Mouse (Mus musculus) MEL (cell line): ENCODE data around the gene Tdo2. TPM values are rescaled to one million over a fixed set of nuclear protein-coding genes. Genes with fewer than 3 reads are reported as not detected.

Experiments
- DNase-seq: peaks from one replicate; pipeline ENCODE4 v3.0.0; 2011; ENCODE audit warnings: low read depth, low spot score
- H3K27ac ChIP-seq: 2 replicates; pipeline ENCODE4 v1.5.1; 2012; ENCODE audit warnings: low read depth, mild to moderate bottlenecking, control low read depth, low read length, moderate library complexity; ENCODE audit not compliant: control insufficient read depth
- H3K27me3 ChIP-seq, 2 experiments: fragments of 150-350 bp in 1 of 2; sonication (generic) in 1 of 2; 2 replicates each; pipeline ENCODE4 v1.6.1; 2012; ENCODE audit warnings: low read length in 2 of 2, mild to moderate bottlenecking in 2 of 2, improper control_type of control experiment in 1 of 2, moderate library complexity in 1 of 2; ENCODE audit not compliant: insufficient read depth in 2 of 2, control insufficient read depth in 1 of 2
- H3K36me3 ChIP-seq, 2 experiments: 2 replicates each; pipeline ENCODE4 v1.6.1; 2012 to 2014; ENCODE audit warnings: low read length in 2 of 2, improper control_type of control experiment in 1 of 2, inconsistent platforms in 1 of 2, mild to moderate bottlenecking in 1 of 2; ENCODE audit not compliant: insufficient read depth in 2 of 2, control insufficient read depth in 1 of 2
- H3K4me1 ChIP-seq, 2 experiments: fragments of 150-350 bp in 1 of 2; sonication (generic) in 1 of 2; 2 replicates each; pipeline ENCODE4 v1.6.1; 2012; ENCODE audit warnings: low read length in 2 of 2, improper control_type of control experiment in 1 of 2, mild to moderate bottlenecking in 1 of 2; ENCODE audit not compliant: insufficient read depth in 2 of 2, control insufficient read depth in 1 of 2
- H3K4me3 ChIP-seq, 2 experiments: fragments of 150-350 bp in 1 of 2; sonication (generic) in 1 of 2; 2 replicates each; pipeline ENCODE4 v1.5.1; 2012; ENCODE audit warnings: low read depth in 2 of 2, low read length in 2 of 2, mild to moderate bottlenecking in 2 of 2, moderate library complexity in 2 of 2, control low read depth in 1 of 2, improper control_type of control experiment in 1 of 2; ENCODE audit not compliant: control insufficient read depth in 1 of 2, insufficient read depth in 1 of 2
- H3K79me2 ChIP-seq: 2 replicates; pipeline ENCODE4 v1.6.1; 2012; ENCODE audit warnings: mild to moderate bottlenecking, low read length, moderate library complexity; ENCODE audit not compliant: control insufficient read depth, poor library complexity, insufficient read depth
- H3K9ac ChIP-seq: 2 replicates; pipeline ENCODE4 v1.6.1; 2012; ENCODE audit warnings: low read depth, mild to moderate bottlenecking, control low read depth, low read length, moderate library complexity; ENCODE audit not compliant: control insufficient read depth, poor library complexity, severe bottlenecking
- H3K9me3 ChIP-seq: fragments of 150-350 bp; sonication (generic); replicated peaks from 2 replicates; pipeline ENCODE4 v1.6.1; 2012; ENCODE audit warnings: mild to moderate bottlenecking, low read length, improper control_type of control experiment, moderate library complexity; ENCODE audit not compliant: insufficient read depth
- CHD1 ChIP-seq: IDR thresholded peaks from 2 replicates; pipeline ENCODE4 v1.6.1; 2012; ENCODE audit warnings: low read depth, mild to moderate bottlenecking, inconsistent platforms, low read length, improper control_type of control experiment
- CTCF ChIP-seq, 3 experiments: IDR thresholded peaks in 2 of 3; conservative IDR thresholded peaks in 1 of 3; 2 replicates each; pipeline ENCODE4 v1.5.1; 2011 to 2012; ENCODE audit warnings: low read length in 3 of 3, low read depth in 2 of 3, mild to moderate bottlenecking in 2 of 3, improper control_type of control experiment in 1 of 3, inconsistent platforms in 1 of 3, mixed read lengths in 1 of 3, moderate library complexity in 1 of 3; ENCODE audit not compliant: control insufficient read depth in 1 of 3, insufficient read depth in 1 of 3, poor library complexity in 1 of 3, severe bottlenecking in 1 of 3
- ELF1 ChIP-seq: IDR thresholded peaks from 2 replicates; pipeline ENCODE4 v1.6.1; 2014; ENCODE audit warnings: low read depth, mild to moderate bottlenecking, inconsistent platforms, low read length, improper control_type of control experiment, moderate library complexity
- JUND ChIP-seq: IDR thresholded peaks from 2 replicates; pipeline ENCODE4 v1.6.1; 2011; ENCODE audit warnings: low read depth, mild to moderate bottlenecking, improper control_type of control experiment, low read length
- KAT2A ChIP-seq: conservative IDR thresholded peaks from 2 replicates; pipeline ENCODE4 v1.6.1; 2012; ENCODE audit warnings: low read depth, low read length, improper control_type of control experiment, inconsistent platforms
- MAX ChIP-seq: IDR thresholded peaks from 2 replicates; pipeline ENCODE4 v1.6.1; 2011; ENCODE audit warnings: low read length, improper control_type of control experiment
- POLR2AphosphoS2 ChIP-seq: IDR thresholded peaks from 2 replicates; pipeline ENCODE4 v1.6.1; 2011; ENCODE audit warnings: low read length, improper control_type of control experiment
- RAD21 ChIP-seq: IDR thresholded peaks from 2 replicates; pipeline ENCODE4 v1.6.1; 2011; ENCODE audit warnings: mild to moderate bottlenecking, low read depth, low read length, improper control_type of control experiment
- RCOR1 ChIP-seq: IDR thresholded peaks from 2 replicates; pipeline ENCODE4 v1.6.1; 2012; ENCODE audit warnings: low read depth, mild to moderate bottlenecking, inconsistent platforms, low read length, improper control_type of control experiment
- SIN3A ChIP-seq: IDR thresholded peaks from 2 replicates; pipeline ENCODE4 v1.6.1; 2012; ENCODE audit warnings: low read length, improper control_type of control experiment, inconsistent platforms
- SMC3 ChIP-seq: IDR thresholded peaks from 2 replicates; pipeline ENCODE4 v1.6.1; 2011; ENCODE audit warnings: low read depth, low read length, improper control_type of control experiment
- TAL1 ChIP-seq: IDR thresholded peaks from 2 replicates; pipeline ENCODE4 v1.6.1; 2012; ENCODE audit warnings: mild to moderate bottlenecking, inconsistent platforms, low read length, moderate library complexity, mixed read lengths
- TBP ChIP-seq: IDR thresholded peaks from 2 replicates; pipeline ENCODE4 v1.8.0; 2011; ENCODE audit warnings: low read depth, low read length, improper control_type of control experiment
- UBTF ChIP-seq: IDR thresholded peaks from 2 replicates; pipeline ENCODE4 v1.6.1; 2012; ENCODE audit warnings: low read depth, mild to moderate bottlenecking, inconsistent platforms, low read length, improper control_type of control experiment, moderate library complexity, borderline replicate concordance; ENCODE audit not compliant: insufficient read depth
- USF1 ChIP-seq: IDR thresholded peaks from 2 replicates; pipeline ENCODE4 v1.6.1; 2014; ENCODE audit warnings: low read depth, mild to moderate bottlenecking, inconsistent platforms, low read length, improper control_type of control experiment, moderate library complexity
- USF2 ChIP-seq, 2 experiments: IDR thresholded peaks; 2 replicates each; pipeline ENCODE4 v1.6.1; 2011 to 2012; ENCODE audit warnings: improper control_type of control experiment in 2 of 2, low read length in 2 of 2, borderline replicate concordance in 1 of 2, inconsistent platforms in 1 of 2, low read depth in 1 of 2, mild to moderate bottlenecking in 1 of 2; ENCODE audit not compliant: insufficient read depth in 1 of 2
- ZKSCAN1 ChIP-seq: IDR thresholded peaks from 2 replicates; pipeline ENCODE4 v1.6.1; 2012; ENCODE audit warnings: low read depth, mild to moderate bottlenecking, inconsistent platforms, low read length, improper control_type of control experiment, moderate library complexity
- ZNF384 ChIP-seq: IDR thresholded peaks from 2 replicates; pipeline ENCODE4 v1.6.1; 2012; ENCODE audit warnings: low read depth, mild to moderate bottlenecking, inconsistent platforms, low read length, improper control_type of control experiment
- polyA plus RNA-seq, 2 experiments: library from polyadenylated mRNA; stranded (reverse) in 1 of 2; unstranded in 1 of 2; fragments of >175 nt in 1 of 2; fragments of >200 nt in 1 of 2; gene quantifications; 2 replicates each; pipeline versions ENCODE4 v1.2.1 to v1.2.4; 2012; ENCODE audit warnings: low replicate concordance in 2 of 2, low read depth in 1 of 2; ENCODE audit not compliant: insufficient read length in 2 of 2, insufficient read depth in 1 of 2, missing spikeins in 1 of 2
- total RNA-seq: library from RNA; depleted of rRNA; stranded (reverse); fragments of 300-350 nt; gene quantifications from 2 replicates; pipeline ENCODE4 v1.2.3, GENCODE M21; 2012

The Tdo2 gene
- total and polyA plus RNA-seq, 3 experiments = not detected

DNA sequence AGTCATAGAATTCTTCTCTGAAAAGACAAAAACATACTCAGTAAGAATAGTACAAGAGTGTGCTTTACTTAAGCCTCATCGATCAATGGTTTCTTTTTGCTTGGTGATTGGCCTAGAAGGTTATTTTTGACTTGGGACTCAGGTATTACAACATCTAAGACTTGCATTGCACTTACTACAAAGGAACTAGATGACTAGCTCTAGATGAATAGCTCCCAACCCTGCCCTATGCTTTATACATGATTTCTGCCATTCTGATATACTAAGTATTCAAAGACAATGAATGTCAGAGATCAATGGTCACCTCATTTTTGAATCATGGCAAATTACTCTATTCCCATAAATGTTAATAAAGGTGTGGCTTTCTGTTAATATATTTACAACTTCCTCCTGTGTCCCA lies 31.0 kb upstream of the Tdo2 start:
- no peaks in the 10 kb centered on the region for H3K4me1 ChIP-seq
- no peak overlapping the region for H3K27ac ChIP-seq
- no peak overlapping the region for H3K4me3 ChIP-seq
- H3K36me3 ChIP-seq = no peaks in the 10 kb centered on the region
- DNase-seq = no peak
- no peaks in the 10 kb centered on the region for H3K79me2 ChIP-seq
- H3K9me3 ChIP-seq = no peaks in the 10 kb centered on the region
- TF ChIP-seq ZNF384 = no peak
- TF ChIP-seq RCOR1 = no peak
- TF ChIP-seq MAX = no peak
- no peak for TF ChIP-seq KAT2A
- no peak for TF ChIP-seq ELF1
- TF ChIP-seq CHD1 = no peak
- TF ChIP-seq JUND = no peak
- no peak for TF ChIP-seq UBTF
- TF ChIP-seq ZKSCAN1 = no peak
- TF ChIP-seq SIN3A = no peak
- H3K27me3 ChIP-seq = no peaks in the 10 kb centered on the region
- H3K9ac ChIP-seq = no peak overlapping the region

DNA sequence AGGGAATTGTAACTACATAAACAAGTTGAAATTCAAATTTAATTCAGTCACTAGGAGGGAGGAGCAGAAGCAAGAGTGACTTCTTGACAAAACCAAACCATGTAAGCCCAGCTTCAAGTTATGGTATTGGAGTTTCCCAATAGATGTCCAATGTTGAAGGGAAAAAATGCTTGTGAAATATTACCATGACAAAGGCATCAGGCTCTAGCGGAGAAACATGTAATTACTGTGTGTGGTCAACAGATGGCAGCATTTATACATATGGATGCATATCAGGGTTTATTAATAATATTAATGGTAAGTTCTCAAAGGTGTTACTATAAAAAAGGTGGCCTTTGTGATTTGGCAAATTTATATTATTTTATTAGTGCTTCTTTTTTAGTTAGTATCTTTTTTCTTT lies 20.0 kb upstream of the Tdo2 start:
- Histone ChIP-seq H3K27ac (no peak overlapping the region), H3K27me3 (no peaks in the 10 kb centered on the region), H3K4me1 (no peaks in the 10 kb centered on the region), H3K36me3 (no peaks in the 10 kb centered on the region), H3K9me3 (no peaks in the 10 kb centered on the region), H3K4me3 (no peak overlapping the region), H3K79me2 (no peaks in the 10 kb centered on the region), H3K9ac (no peak overlapping the region)
- TF ChIP-seq UBTF (no peak), SIN3A (no peak), ZKSCAN1 (no peak), USF2 (IDR thresholded peaks at IDR 0.05; ENCODE audit: borderline replicate concordance in 1 of 2, insufficient read depth in 1 of 2, low read depth in 1 of 2, low read length in 2 of 2) (no peak), TBP (no peak), SMC3 (peak; percentile 55), ELF1 (no peak), ZNF384 (no peak), USF1 (no peak), RAD21 (peak; percentile 66), CTCF (IDR thresholded peaks at IDR 0.05 in 2 of 3, conservative IDR thresholded peaks at IDR 0.05 in 1 of 3; ENCODE audit: control insufficient read depth in 1 of 3, insufficient read depth in 1 of 3, low read depth in 2 of 3, low read length in 3 of 3, poor library complexity in 1 of 3, severe bottlenecking in 1 of 3) (peak in 2 of 3 experiments; percentile 53 to 65; a peak in 4 of 6 replicates), TAL1 (no peak), POLR2AphosphoS2 (no peak)
- DNase-seq = peak; percentile 44
